Mouse (Mus musculus) brain, embryonic 18.5 days (tissue): Measurements from ENCODE around the gene Svs4.
"Not testable (repeated sequence)": the region's sequence is repeated elsewhere in the genome, so short reads cannot be mapped to it uniquely, and the experiment has no call there.

ENCODE experiments used
- DNase-seq: peaks from one replicate; pipeline ENCODE4 v3.0.0-alpha.2; 2012; ENCODE audit warnings: low read depth, low spot score

Gene Svs4

DNA sequence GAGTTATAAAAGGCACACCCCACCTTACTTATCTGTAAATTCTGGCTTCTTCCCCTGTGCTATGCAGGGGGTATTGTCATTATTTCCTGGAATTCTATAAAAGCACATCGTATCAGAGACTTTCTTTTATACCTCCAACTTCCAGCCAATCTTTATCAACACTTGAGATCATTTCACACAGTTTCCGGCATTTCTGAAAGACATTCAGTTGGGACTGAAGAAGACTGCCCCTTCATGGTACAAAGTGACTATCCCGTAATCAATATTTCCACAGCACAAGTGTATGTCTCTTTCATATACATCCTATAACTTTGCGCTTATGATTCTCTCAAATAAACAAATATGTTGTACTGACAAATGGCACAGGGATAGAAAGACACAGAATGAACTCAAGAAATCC is at the start of gene Svs4:
Gene Svs4 (minus strand): TSS at position 101 of the 400 bp plus-strand sequence.
- DNase-seq, result no peak

- no peak for DNase-seq
Observed at GRCm38 (mm10) chr2:164320983-164321382, 42.7 kb upstream of the Svs4 start.

- not testable (repeated sequence) for DNase-seq
Observed at GRCm38 (mm10) chr2:164316451-164316850, 38.2 kb upstream of the Svs4 start, which contains the start of gene Svs6. Gene Svs6 (plus strand): TSS chr2:164316751.

DNA sequence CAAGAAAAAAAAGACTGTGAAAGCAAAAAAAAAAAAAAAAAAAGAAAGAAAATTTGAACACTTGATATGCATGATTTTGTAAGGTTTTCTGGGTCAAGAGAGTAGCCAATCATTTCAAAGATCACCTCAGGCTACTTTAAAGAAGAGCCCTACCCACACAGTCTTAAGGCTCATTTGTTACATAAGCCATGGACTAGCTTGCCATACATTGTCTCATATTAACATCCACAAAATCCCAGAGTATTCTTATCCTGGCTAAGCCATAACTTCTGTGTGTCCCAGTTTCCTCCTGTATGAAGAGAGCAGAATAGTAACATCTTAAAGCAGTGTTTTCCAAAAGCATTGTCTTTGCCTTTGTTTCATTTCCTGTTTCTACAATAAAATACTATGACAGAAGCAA is 37.2 kb upstream of the Svs4 start:
- not testable (repeated sequence) for DNase-seq

DNA sequence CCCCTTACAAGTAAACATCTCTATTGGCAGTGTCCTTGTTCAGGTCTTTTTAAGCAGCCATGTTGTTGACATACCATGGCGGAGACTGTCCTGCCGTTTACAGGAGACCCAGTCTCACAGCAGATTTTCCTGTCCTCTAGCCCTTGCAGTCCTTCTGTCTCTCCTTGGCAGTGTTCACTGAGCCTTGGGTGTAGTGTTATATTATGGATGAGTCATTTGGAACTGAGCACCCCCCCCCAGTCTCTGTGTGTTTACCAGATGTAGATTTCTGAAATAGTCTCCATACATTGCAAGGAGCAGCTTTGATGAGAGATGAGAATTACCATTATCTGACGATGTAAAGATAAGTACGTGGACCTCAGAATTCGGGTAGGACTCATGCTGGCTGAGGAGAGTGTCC is 34.3 kb upstream of the Svs4 start:
- DNase-seq, result no peak

GRCm38 (mm10) chr2:164288968-164289367 is 10.7 kb upstream of the Svs4 start, which contains the start of gene Svs3a:
Gene Svs3a (plus strand): TSS chr2:164289268.
- DNase-seq, result not testable (repeated sequence)

GRCm38 (mm10) chr2:164256540-164256939 is 21.7 kb downstream of the Svs4 start, which contains the start of gene Svs3b:
Gene Svs3b (minus strand): TSS chr2:164256640.
- not testable (repeated sequence) for DNase-seq

DNA sequence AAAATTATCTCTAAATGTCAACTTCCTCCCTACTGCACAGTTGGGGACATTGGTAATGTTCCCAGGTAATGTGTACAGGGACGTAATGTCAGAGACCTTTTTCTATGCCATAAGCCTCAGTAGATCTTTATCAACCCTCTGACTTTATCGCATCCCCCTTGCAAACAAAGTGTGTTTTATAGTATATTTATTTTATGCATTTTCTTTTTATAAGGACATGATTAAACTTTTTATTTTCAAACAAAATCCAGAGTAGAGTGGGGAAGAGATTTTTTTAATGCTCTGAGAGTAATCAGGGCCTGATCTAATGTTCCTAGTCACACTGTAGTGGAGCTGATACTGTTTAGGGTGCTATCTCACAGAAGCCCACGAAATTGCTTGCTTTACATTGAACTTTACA is 39.9 kb downstream of the Svs4 start, which contains the start of gene Svs2:
Gene Svs2 (minus strand): TSS at position 101 of the 400 bp plus-strand sequence.
- no peak for DNase-seq

- DNase-seq, result no peak
Observed at GRCm38 (mm10) chr2:164232671-164233070, 45.6 kb downstream of the Svs4 start.

GRCm38 (mm10) chr2:164228361-164229070 is 49.7 kb downstream of the Svs4 start:
- DNase-seq, result no peak
